Mouse (Mus musculus) telencephalon, adult 2 months (tissue): ENCODE results near the gene Alyref2.

Source experiments
- DNase-seq: peaks from one replicate; pipeline ENCODE4 v3.0.0-alpha.2; 2011; ENCODE audit warnings: low read depth, low spot score

The Alyref2 gene

DNA sequence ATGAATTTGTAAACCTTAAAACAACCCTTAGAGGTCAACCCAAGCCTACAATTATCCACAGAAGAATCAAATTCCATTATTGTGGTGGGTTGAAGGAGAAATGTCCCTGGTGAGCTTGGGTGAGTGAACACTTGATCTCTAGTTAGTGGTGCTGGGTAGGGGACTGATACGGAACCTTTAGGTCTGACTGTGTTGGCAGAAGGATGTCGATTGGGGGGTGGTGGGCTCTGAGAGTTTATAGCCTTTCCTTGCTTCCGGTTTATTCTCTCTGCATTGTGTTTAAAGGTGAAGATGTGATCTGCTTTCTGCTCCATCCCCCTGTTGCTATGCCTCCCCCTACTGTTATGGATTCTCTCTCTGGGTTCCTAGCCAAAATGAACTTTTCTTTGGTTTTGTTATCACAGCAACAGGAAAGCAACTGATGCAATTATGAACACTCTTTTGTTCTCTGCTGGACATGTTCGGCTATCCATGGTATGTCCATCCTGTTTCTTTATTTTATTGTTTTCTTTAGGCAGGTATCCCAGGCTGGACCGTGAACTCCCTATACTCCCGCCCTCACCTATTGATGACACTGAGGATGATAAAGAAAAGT is 2.2 kb upstream of the Alyref2 start:
- no peak for DNase-seq

DNA sequence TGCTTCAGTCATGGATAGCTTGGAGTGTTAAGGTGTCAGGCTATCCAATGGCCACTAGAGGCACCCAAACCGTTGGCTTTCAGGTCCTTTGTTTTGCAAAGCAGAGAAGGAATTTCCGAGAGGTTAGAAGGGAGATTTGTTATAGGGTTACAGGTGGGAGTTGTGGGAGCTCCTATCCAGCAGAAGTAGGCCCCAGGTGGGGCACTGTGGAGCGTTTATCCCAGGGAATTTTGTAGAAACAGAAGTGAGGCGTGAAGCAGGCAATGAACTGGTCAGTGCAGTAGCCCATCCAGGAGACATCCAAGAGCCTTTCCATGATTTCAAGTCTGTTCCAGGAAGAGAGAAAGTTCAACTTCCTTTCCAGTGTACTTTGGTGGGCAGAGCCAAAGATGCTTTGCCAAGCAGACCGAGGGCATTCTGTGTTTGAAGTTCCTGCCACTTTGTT is 1.6 kb upstream of the Alyref2 start:
- no peak for DNase-seq

DNA sequence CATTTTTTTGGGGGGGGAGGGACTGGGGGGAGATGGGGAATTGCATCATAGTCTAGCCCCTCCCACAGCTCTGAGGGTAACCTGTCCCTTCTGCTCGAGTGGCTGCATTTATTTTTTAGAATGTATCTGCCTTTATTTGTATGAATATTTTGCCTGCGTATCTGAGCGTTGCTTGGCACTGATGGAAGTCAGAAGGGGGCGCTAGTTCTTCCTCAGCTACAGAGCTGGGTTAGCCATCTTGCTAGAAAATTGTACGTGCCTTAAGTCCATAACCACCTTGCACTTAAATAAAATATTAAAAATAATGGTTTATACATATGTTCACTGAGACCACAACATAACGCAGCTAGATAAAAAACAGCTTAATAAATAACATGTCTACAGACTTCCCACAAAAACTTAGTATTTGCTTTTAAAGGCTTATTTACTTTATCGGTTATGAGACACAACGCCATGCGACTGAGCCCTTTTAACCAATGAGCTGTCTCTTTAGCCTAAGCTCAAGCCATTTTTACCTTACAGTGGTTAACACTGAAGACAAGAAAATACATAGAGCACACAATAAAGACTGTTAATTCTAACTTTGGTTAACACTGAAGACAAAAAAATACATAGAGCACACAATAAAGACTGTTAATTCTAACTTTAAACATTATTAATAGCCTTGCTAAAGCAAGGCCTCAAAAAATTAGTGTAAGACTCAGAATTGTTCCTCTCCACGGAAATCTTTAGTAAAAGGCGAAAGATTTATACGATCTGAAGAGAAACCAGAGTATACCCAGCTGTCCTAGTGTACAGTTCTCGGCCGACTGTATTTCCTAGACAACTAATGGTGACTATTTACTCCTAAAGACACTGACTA is 659 bp upstream of the Alyref2 start:
- DNase-seq, result peak; percentile 42

GRCm38 (mm10) chr1:171503592-171504291 is 464 bp downstream of the Alyref2 start:
- DNase-seq, result peak; percentile 24

GRCm38 (mm10) chr1:171504586-171504985 is 1.3 kb downstream of the Alyref2 start:
- DNase-seq, result no peak

DNA sequence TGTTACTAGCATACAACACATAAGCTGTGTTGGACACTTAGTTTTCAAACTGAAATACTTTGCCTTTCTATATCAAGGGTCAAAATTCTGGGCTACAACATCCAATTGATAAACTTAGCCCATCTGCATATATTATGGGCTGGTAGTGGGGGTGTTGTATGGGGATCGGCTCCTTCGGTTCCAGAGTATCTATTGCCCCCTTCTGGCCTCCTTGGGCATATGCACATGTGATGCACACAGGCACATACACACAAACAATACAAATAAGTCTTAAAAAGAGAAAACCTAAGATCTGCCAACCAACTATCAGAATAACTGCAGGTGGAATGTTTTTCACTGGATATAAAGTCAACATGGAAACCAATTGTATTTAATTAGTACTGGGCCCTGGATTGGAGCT is 10.0 kb downstream of the Alyref2 start:
- no peak for DNase-seq

DNA sequence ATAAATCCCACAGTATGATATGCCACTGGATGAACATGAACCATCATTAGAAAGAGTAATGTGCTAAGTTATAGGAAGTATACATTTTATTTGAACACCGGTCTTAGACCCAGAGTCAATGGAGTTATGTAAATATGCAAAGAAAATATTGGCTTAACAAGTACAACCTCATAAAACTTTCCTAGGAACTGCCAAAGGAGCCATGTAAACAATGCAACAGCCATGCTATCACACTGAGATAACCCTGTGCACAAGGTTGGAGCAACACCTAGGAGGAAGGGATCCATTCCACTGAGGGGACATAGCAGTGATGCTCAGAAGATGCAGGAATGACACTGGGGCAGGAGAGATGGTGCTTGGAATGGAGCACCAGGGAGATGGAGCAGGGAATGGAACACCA is 10.5 kb downstream of the Alyref2 start:
- DNase-seq, result no peak

GRCm38 (mm10) chr1:171515039-171515438 is 11.8 kb downstream of the Alyref2 start:
- no peak for DNase-seq

DNA sequence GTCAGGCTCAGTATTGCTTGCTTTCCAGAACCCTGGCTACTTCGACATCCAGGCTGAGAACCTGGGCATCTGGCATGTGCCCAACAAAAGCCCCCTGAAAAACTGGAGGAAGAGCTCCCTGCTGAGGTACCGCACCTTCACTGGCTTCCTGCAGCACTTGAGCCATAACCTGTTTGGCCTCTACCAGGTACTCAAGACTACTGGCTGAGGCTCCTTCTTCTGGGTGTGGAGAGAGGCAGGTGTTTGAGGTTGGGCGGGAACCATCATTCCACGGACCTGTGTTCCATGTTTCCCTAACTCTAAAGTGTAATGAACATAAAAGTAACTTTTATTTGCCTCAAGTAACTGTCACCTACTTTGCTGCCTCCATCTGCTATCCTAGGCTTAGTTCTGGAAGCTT is 12.3 kb downstream of the Alyref2 start:
- DNase-seq, result no peak

DNA sequence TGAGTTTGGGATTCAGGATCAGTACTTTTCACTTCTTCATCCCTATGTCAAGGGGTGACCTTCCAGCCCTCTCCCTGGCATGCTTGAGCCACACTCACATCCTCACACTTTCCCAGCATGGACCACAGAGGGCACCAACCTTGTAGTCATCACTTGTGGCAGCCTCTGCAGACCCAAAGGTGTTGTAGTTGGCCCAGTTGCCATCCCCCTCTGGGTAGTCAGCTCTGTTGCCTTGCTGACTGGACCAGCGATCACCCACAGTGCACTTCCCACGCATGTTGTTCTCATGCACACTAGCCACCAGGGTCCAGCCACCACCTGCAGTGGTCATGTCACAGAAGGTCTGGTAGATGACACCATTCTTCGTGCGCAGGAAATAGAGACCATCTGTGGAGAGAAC is 28.1 kb downstream of the Alyref2 start:
- no peak for DNase-seq

- DNase-seq, result no peak
Observed at GRCm38 (mm10) chr1:171532830-171533229, 29.6 kb downstream of the Alyref2 start.

GRCm38 (mm10) chr1:171534557-171534956 is 31.3 kb downstream of the Alyref2 start:
- no peak for DNase-seq

DNA sequence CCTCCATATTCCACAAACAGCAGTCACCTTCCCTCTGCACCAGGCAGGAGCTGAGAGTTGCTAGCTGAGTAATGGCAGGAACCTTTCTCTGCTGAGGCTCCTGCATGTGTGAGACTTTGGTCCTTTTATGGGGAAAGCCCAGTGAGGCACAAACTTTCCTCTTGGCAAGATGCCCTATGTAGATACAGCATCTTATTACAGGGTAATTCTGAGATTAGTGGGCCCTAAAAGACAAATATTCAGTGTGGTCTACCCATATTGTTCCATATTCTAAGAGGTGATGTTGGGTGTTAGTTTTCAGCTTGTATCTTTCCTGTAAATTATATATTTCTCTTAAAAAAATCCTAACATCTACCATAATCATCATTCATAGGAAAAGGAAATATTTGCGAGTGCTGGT is 31.9 kb downstream of the Alyref2 start, which contains the start of gene Itln1:
Gene Itln1 (minus strand): TSS at position 101 of the 400 bp plus-strand sequence.
- DNase-seq, result no peak

DNA sequence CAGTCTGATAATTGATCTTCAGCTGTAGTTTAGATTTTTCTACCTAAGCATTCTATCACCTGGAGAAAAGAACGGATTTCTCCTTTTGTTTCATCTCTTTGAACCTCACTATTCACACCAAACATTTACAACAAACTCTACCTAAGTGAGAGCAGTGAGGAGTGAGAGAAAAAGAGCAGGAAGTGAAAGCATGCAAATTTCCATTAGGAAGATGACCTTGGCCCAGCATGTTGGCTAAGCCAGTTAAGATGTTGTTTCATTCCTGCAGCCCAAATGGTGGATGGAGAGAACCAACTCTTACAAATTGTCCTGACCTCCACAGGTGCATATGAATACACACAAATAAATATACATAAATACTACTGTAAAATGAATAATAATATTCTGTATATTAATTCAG is 37.4 kb downstream of the Alyref2 start:
- DNase-seq, result no peak

DNA sequence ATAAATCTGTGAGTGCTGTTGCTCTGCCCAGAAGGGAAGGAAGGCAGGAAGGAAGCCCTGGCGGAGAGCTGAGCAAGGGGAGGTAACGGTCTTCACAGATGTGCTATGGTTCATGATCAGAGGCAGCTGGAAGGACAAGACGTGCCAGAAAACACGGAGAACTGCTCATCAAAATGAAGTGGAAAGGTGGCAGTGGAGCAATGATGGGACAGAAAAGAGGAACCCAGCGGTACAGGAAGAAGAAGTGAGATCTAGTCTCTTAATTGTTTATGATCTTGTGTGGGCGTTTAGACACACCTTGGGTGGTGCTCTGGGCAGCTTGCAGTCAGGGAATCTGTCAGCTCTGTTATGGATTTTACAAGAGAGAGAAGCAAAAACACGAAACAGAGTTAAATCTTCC is 48.0 kb downstream of the Alyref2 start:
- DNase-seq, result no peak

GRCm38 (mm10) chr1:171552230-171552629 is 49.0 kb downstream of the Alyref2 start:
- DNase-seq, result no peak

DNA sequence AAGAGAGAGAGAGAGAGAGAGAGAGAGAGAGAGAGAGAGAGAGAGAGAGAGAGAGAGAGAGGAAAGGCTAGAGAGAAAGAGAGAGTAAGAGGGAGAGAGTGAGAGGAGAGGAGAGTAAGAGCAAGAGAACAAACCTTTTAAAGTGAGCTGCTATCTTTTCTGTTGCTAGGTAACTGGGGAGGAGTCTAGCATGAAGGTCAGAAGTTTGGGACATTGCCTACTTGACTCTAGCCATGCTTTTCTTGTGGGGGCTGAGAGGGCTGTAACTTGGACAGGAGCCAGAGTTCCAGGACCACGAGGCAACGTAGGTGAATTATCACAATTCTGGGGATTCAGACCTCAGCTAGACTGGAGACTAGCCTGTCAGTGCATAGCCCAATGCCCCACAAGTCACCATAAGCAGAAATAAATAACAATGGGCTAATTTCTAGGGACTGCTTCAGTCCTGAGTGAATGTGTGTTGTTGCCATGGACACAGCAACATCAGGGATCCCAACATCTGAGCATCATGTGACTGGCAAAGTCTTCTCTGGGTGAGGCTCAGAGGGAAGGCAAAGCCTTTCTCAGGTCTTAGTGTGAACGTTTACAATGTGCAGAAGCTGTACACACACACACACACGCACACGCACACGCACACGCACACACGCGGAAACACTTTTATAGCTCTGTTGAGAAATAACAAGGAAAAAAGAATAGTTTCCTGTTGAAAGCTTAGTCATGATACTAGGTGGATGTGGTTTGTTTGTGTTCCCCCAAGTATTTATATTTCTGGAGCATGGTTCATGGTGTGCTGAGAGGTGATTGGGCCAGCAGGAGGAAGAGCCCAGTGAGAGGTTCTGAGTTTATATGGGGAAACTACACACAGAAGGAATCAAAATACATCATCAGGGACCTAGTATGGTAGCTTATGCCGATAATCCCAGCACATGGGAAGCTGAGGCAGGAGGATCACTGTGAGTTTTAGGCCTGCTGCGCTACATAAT is 50.4 kb downstream of the Alyref2 start:
- DNase-seq, result no peak
